Mouse (Mus musculus) G1E (cell line): ENCODE data around the gene Bag5.

Experiments used
- CTCF ChIP-seq: IDR thresholded peaks from 2 replicates; pipeline ENCODE4 v1.5.1; 2012; ENCODE audit warnings: low read depth, low read length, inconsistent platforms, mixed read lengths
- GATA1 ChIP-seq: IDR thresholded peaks from 2 replicates; pipeline ENCODE4 v1.6.1; 2012; ENCODE audit warnings: borderline replicate concordance, low read length, inconsistent platforms, mixed read lengths
- POLR2AphosphoS5 ChIP-seq: IDR thresholded peaks from 2 replicates; pipeline ENCODE4 v1.6.1; 2012; ENCODE audit warnings: low read depth, low read length, inconsistent platforms; ENCODE audit not compliant: insufficient replicate concordance

DNA sequence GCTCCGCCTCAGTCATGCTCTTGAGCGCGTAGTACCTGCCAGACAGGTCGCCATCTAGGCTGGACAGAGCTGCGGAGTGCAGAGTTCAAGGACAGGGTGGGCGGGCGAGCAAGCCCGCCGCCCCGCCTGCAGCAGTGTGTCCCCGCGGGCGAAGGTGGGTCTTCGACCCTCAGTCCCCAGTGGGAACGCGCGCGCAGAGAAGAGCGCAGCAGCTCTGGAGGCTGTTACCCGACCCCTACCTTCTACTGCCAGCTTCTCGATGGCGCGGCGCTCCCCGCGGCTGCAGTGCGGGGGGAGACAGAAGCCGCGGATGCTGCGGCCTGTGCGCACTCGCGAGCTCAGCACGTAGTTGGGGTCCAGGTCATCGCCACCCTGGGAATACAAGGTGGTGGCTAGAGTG is 42.1 kb downstream of the Bag5 start:
- TF ChIP-seq CTCF (no peak), GATA1 (no peak), POLR2AphosphoS5 (no peak)
